Mouse (Mus musculus) CH12.LX (cell line): ENCODE results near the gene Nup62. TPM values are rescaled to one million over a fixed set of nuclear protein-coding genes. Genes with fewer than 3 reads are reported as not detected.
A peak's percentile ranks its signal among the peaks of the same experiment; 100 is the strongest.

Experiments used
- DNase-seq: peaks from one replicate; pipeline ENCODE4 v3.0.0-alpha.2; 2013; ENCODE audit errors: extremely low read depth
- H3K27ac ChIP-seq: 2 replicates; pipeline ENCODE4 v1.5.1; 2012; ENCODE audit warnings: low read depth, mild to moderate bottlenecking, control low read depth, moderate library complexity; ENCODE audit not compliant: insufficient read depth
- H3K27me3 ChIP-seq: replicated peaks from 2 replicates; pipeline ENCODE3; 2012; ENCODE audit warnings: inconsistent platforms
- H3K36me3 ChIP-seq, 2 experiments: replicated peaks in 1 of 2; 2 replicates each; pipeline versions ENCODE3 to v1.6.1; 2012; ENCODE audit warnings: inconsistent platforms in 1 of 2, low read length in 1 of 2, mild to moderate bottlenecking in 1 of 2, mixed read lengths in 1 of 2, moderate library complexity in 1 of 2; ENCODE audit not compliant: control insufficient read depth in 1 of 2, insufficient read depth in 1 of 2
- H3K4me1 ChIP-seq, 2 experiments: 2 replicates each; pipeline ENCODE4 v1.6.1; 2012; ENCODE audit warnings: inconsistent platforms in 1 of 2, moderate library complexity in 1 of 2; ENCODE audit not compliant: insufficient read depth in 2 of 2, control insufficient read depth in 1 of 2
- H3K4me2 ChIP-seq: 2 replicates; pipeline ENCODE4 v1.6.1; 2012; ENCODE audit warnings: low read depth, mild to moderate bottlenecking, control low read depth; ENCODE audit not compliant: poor library complexity, insufficient read depth, severe bottlenecking
- H3K4me3 ChIP-seq, 3 experiments: fragments of 150-350 bp in 1 of 3; sonication (generic) in 1 of 3; replicated peaks in 1 of 3; 2 replicates each; pipeline versions ENCODE3 to v1.5.1; 2011 to 2012; ENCODE audit warnings: low read depth in 2 of 3, low read length in 2 of 3, mild to moderate bottlenecking in 2 of 3, moderate library complexity in 2 of 3, control low read depth in 1 of 3, improper control_type of control experiment in 1 of 3, inconsistent platforms in 1 of 3, mixed read lengths in 1 of 3; ENCODE audit not compliant: poor library complexity in 1 of 3
- H3K79me2 ChIP-seq: replicated peaks from 2 replicates; pipeline ENCODE4 v1.6.1; 2012; ENCODE audit warnings: mild to moderate bottlenecking, moderate library complexity; ENCODE audit not compliant: control insufficient read depth, poor library complexity, insufficient read depth, severe bottlenecking; ENCODE audit errors: extremely low read depth
- H3K9ac ChIP-seq: 2 replicates; pipeline ENCODE4 v1.6.1; 2012; ENCODE audit warnings: low read depth, mild to moderate bottlenecking, control low read depth, moderate library complexity; ENCODE audit not compliant: insufficient read depth
- H3K9me3 ChIP-seq: replicated peaks from 2 replicates; pipeline ENCODE3; 2012; ENCODE audit warnings: low read length, inconsistent platforms, mixed read lengths
- CHD1 ChIP-seq: IDR thresholded peaks from 2 replicates; pipeline ENCODE4 v1.6.1; 2012; ENCODE audit warnings: low read depth, low read length, improper control_type of control experiment, inconsistent platforms
- CHD2 ChIP-seq: IDR thresholded peaks from 2 replicates; pipeline ENCODE4 v1.6.1; 2011; ENCODE audit warnings: low read length, improper control_type of control experiment
- CTCF ChIP-seq, 2 experiments: IDR thresholded peaks in 1 of 2; conservative IDR thresholded peaks in 1 of 2; 2 replicates each; pipeline ENCODE4 v1.5.1; 2011 to 2012; ENCODE audit warnings: low read depth in 2 of 2, low read length in 2 of 2, improper control_type of control experiment in 1 of 2, inconsistent platforms in 1 of 2, mild to moderate bottlenecking in 1 of 2, moderate library complexity in 1 of 2
- ETS1 ChIP-seq: conservative IDR thresholded peaks from 2 replicates; pipeline ENCODE4 v1.6.1; 2012; ENCODE audit warnings: low read depth, mild to moderate bottlenecking, inconsistent platforms, low read length, improper control_type of control experiment, moderate library complexity
- HCFC1 ChIP-seq: IDR thresholded peaks from 2 replicates; pipeline ENCODE4 v1.6.1; 2012; ENCODE audit warnings: low read depth, mild to moderate bottlenecking, inconsistent platforms, low read length, improper control_type of control experiment
- IRF4 ChIP-seq: IDR thresholded peaks from 2 replicates; pipeline ENCODE4 v1.6.1; 2014; ENCODE audit warnings: low read depth, mild to moderate bottlenecking, inconsistent platforms, low read length, improper control_type of control experiment
- JUN ChIP-seq: IDR thresholded peaks from 2 replicates; pipeline ENCODE4 v1.6.1; 2011; ENCODE audit warnings: low read depth, mild to moderate bottlenecking, low read length, improper control_type of control experiment, moderate library complexity; ENCODE audit not compliant: insufficient read depth
- JUND ChIP-seq: conservative IDR thresholded peaks from 2 replicates; pipeline ENCODE4 v1.6.1; 2011; ENCODE audit warnings: low read depth, low read length, improper control_type of control experiment
- KAT2A ChIP-seq: IDR thresholded peaks from 2 replicates; pipeline ENCODE4 v1.6.1; 2012; ENCODE audit warnings: low read length, improper control_type of control experiment, inconsistent platforms; ENCODE audit not compliant: insufficient replicate concordance
- MEF2A ChIP-seq: IDR thresholded peaks from 2 replicates; pipeline ENCODE4 v1.6.1; 2014; ENCODE audit warnings: low read depth, mild to moderate bottlenecking, inconsistent platforms, low read length, improper control_type of control experiment, borderline replicate concordance
- MXI1 ChIP-seq: IDR thresholded peaks from 2 replicates; pipeline ENCODE4 v1.6.1; 2011; ENCODE audit warnings: mild to moderate bottlenecking, low read depth, low read length, improper control_type of control experiment
- NRF1 ChIP-seq: IDR thresholded peaks from 2 replicates; pipeline ENCODE4 v1.6.1; 2014; ENCODE audit warnings: low read depth, mild to moderate bottlenecking, inconsistent platforms, low read length, improper control_type of control experiment, moderate library complexity
- POLR2A ChIP-seq: IDR thresholded peaks from 2 replicates; pipeline ENCODE4 v1.6.1; 2011; ENCODE audit warnings: low read depth, mild to moderate bottlenecking, improper control_type of control experiment, low read length
- POLR2AphosphoS2 ChIP-seq: IDR thresholded peaks from 2 replicates; pipeline ENCODE4 v1.6.1; 2011; ENCODE audit warnings: low read depth, low read length, improper control_type of control experiment
- RAD21 ChIP-seq: IDR thresholded peaks from 2 replicates; pipeline ENCODE4 v1.6.1; 2011; ENCODE audit warnings: low read depth, mild to moderate bottlenecking, low read length, improper control_type of control experiment, moderate library complexity
- SMC3 ChIP-seq: IDR thresholded peaks from 2 replicates; pipeline ENCODE4 v1.6.1; 2011; ENCODE audit warnings: low read depth, low read length, improper control_type of control experiment
- TCF12 ChIP-seq: IDR thresholded peaks from 2 replicates; pipeline ENCODE4 v1.6.1; 2014; ENCODE audit warnings: low read depth, mild to moderate bottlenecking, inconsistent platforms, low read length, improper control_type of control experiment
- UBTF ChIP-seq: IDR thresholded peaks from 2 replicates; pipeline ENCODE4 v1.6.1; 2012; ENCODE audit warnings: low read depth, mild to moderate bottlenecking, inconsistent platforms, low read length, improper control_type of control experiment, moderate library complexity
- ZC3H11A ChIP-seq: IDR thresholded peaks from 2 replicates; pipeline ENCODE4 v1.6.1; 2012; ENCODE audit warnings: low read depth, mild to moderate bottlenecking, inconsistent platforms, low read length, improper control_type of control experiment
- ZNF384 ChIP-seq: IDR thresholded peaks from 2 replicates; pipeline ENCODE4 v1.6.1; 2012; ENCODE audit warnings: low read depth, low read length, improper control_type of control experiment, inconsistent platforms
- dilution Hi-C: fragments of 300-500 bp; cut with MboI; formaldehyde crosslinking; loops from 2 replicates; pipeline ENCODE4 v1.14.3; 2020; ENCODE audit warnings: low sequenced_read_pairs; ENCODE audit not compliant: extremely low pct_unique_long_range_greater_than_20kb, extremely low pct_ligation_motif_present
- in situ Hi-C: fragments of 300-500 bp; cut with MboI; formaldehyde crosslinking; loops from 3 replicates; pipeline ENCODE4 v1.14.3; 2019; ENCODE audit warnings: low sequenced_read_pairs, low pct_ligation_motif_present, low pct_unique_long_range_greater_than_20kb, mixed read lengths
- polyA plus RNA-seq: library from polyadenylated mRNA; unstranded; fragments of >175 nt; gene quantifications from 2 replicates; pipeline ENCODE4 v1.2.1, GENCODE M21; 2012; ENCODE audit warnings: low read depth; ENCODE audit not compliant: insufficient read length
- total RNA-seq, 2 experiments: library from RNA; depleted of rRNA; stranded (reverse); fragments of 300-350 nt in 1 of 2; fragments of >200 nt in 1 of 2; gene quantifications; 2 replicates each; pipeline ENCODE4 v1.2.3; 2012 to 2014

The Nup62 gene
- total and polyA plus RNA-seq, 3 experiments: 93.3 to 151 (median 101) TPM

GRCm38 (mm10) chr7:44868465-44868864 is 52.6 kb downstream of the Nup62 start:
- Histone ChIP-seq H3K79me2 (no peaks in the 10 kb centered on the region), H3K4me1 (peaks cover 25 to 41% of the 10 kb centered on the region in 2 experiments), H3K27me3 (peaks cover 26% of the 10 kb centered on the region), H3K9ac (no peak overlapping the region), H3K36me3 (peaks cover 18 to 31% of the 10 kb centered on the region in 2 experiments), H3K9me3 (no peaks in the 10 kb centered on the region), H3K4me2 (peak overlapping the region; percentile 98), H3K27ac (no peak overlapping the region), H3K4me3 (peak overlapping the region; percentile 32 to 97 (median 66))
- no peak for TF ChIP-seq ZNF384
- TF ChIP-seq JUND: no peak
- TF ChIP-seq IRF4: no peak
- peak; percentile 73 for TF ChIP-seq NRF1
- no peak for DNase-seq
- dilution Hi-C loops: no loop called here
- in situ Hi-C loops: no loop called here

DNA sequence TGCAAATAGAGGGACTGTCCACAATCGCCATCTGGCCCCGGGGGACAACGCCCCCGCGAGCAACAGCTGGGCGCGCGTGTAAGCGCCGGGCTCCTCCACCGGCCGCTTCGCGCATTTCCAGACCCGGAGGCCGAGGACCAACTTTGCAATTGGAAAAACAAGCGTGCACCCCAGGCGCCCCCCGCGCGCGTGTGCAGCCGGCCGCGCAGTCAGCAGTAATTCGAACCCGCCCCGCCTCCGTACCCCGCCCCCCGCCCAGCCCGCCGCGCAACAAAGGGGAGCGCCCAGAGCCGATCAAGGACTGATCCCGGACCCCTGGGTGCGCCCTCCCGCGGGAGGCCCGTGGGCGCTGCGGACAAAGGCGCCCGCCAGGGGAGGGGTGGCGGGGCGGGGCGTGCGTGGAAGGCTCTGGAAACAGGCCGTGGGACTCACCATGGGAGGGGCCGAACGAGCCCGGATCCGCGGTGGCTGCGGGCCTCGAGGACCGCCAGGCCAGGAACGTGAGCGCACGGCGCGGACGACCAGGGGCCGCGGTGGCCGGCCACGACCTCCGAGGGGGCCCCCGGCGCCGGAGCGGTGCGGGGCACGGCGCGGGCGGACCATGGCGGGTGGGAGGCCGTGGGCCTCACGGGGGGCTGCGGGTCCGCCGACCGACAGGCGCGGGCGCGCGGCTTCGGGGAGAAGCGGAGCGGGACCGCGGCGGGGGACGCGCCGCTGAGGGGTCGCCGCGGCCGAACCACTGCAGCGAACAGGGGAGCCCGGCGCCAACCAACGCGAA is 53.2 kb downstream of the Nup62 start:
- H3K79me2 ChIP-seq: no peaks in the 10 kb centered on the region
- H3K4me3 ChIP-seq: peak overlapping the region; percentile 50 to 97 (median 66)
- no peaks in the 10 kb centered on the region for H3K9me3 ChIP-seq
- dilution Hi-C loops (no loop called here), in situ Hi-C loops (no loop called here)
- no peak for DNase-seq
- peak overlapping the region; percentile 98 for H3K4me2 ChIP-seq
- TF ChIP-seq JUN: no peak
- TF ChIP-seq ETS1: 0 out of 2 replicates have a peak, but pooled peaks have one; percentile 19
- peak; percentile 11; the same call in 1 of the 2 replicates for TF ChIP-seq MXI1
- peak; percentile 53; the same call in 1 of the 2 replicates for TF ChIP-seq NRF1
- H3K9ac ChIP-seq: peak overlapping the region; percentile 78
- H3K27ac ChIP-seq: peak overlapping the region; percentile 31; the same call in 1 of the 2 replicates
- H3K36me3 ChIP-seq: peaks cover 11 to 24% of the 10 kb centered on the region in 2 experiments
- peaks cover 28% of the 10 kb centered on the region for H3K27me3 ChIP-seq
- H3K4me1 ChIP-seq: peaks cover 25 to 41% of the 10 kb centered on the region in 2 experiments

DNA sequence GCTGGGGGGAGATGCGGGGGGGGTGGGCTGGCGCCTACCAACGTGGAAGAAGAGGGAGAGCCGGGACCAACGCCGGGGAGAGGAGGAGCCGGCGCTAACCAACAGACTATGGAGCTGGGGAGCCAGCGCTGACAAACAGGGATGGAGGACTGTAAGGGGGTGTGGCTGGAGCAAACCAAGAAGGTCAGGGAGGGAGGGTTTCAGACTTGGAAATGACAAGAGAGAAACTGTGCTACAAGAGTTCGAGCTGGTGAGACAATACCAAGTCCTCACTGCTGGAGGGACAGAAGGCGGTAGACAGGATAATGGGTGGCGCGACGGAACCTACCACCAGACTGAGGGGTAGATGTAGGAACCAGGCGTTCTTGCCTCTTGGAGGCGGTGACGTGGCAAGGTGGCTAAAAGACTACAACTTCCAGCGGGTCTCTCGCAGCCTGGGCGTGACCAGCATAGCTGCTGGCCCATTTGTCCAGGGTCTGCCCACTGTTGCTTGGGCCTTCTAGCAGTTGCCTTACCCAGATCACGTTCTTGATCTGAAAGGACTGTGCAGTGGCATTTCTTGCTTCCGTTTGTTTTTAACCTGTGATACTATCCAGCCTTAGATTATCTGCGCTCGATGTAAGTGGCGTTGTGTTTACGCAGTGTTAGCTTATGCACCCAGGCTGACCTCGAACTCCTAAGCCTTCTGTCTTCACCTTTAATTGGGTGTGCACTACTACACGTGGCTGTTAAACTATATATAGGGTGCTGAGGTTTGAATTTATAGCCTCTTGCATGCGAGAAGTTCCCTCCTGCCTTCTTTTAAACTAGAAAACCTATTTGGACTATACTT is 54.0 kb downstream of the Nup62 start, which contains the start of gene Ptov1:
Gene Ptov1 (minus strand): TSS at position 92 of the 832 bp plus-strand sequence.
- H3K9ac ChIP-seq: peak within 1 kb of the TSS; percentile 78
- peak within 1 kb of the TSS; percentile 98 for H3K4me2 ChIP-seq
- H3K27ac ChIP-seq: peak within 1 kb of the TSS; percentile 31; the same call in 1 of the 2 replicates
- dilution Hi-C loops: no loop called here
- peaks cover 22 to 36% of the 10 kb centered on the region in 2 experiments for H3K4me1 ChIP-seq
- in situ Hi-C loops: no loop called here
- peaks cover 28% of the 10 kb centered on the region for H3K27me3 ChIP-seq
- no peaks in the 10 kb centered on the region for H3K9me3 ChIP-seq
- H3K4me3 ChIP-seq: peak within 1 kb of the TSS; percentile 50 to 97 (median 66)
- peak; percentile 84 for DNase-seq
- no peaks in the 10 kb centered on the region for H3K79me2 ChIP-seq
- peaks cover 3 to 16% of the 10 kb centered on the region in 2 experiments for H3K36me3 ChIP-seq
- no peak for TF ChIP-seq RAD21
- no peak for TF ChIP-seq CHD2
- TF ChIP-seq ZNF384: no peak
- TF ChIP-seq TCF12: peak; percentile 15; the same call in 1 of the 2 replicates
- TF ChIP-seq POLR2AphosphoS2: no peak
- no peak for TF ChIP-seq JUND
- TF ChIP-seq CTCF (conservative IDR thresholded peaks at IDR 0.05 in 1 of 2, IDR thresholded peaks at IDR 0.05 in 1 of 2; ENCODE audit: low read depth in 2 of 2, low read length in 2 of 2): no peak
- TF ChIP-seq IRF4: peak; percentile 28; the same call in 1 of the 2 replicates
- no peak for TF ChIP-seq SMC3
- TF ChIP-seq MEF2A: 0 out of 2 replicates have a peak, but pooled peaks have one; percentile 27
- TF ChIP-seq JUN: no peak
- peak; percentile 97 for TF ChIP-seq CHD1
- peak; percentile 77 for TF ChIP-seq HCFC1
- TF ChIP-seq POLR2A: 0 out of 2 replicates have a peak, but pooled peaks have one; percentile 18
- TF ChIP-seq ETS1: 0 out of 2 replicates have a peak, but pooled peaks have one; percentile 6
- TF ChIP-seq ZC3H11A: no peak
- TF ChIP-seq UBTF: no peak
- 0 out of 2 replicates have a peak, but pooled peaks have one; percentile 14 for TF ChIP-seq KAT2A
